Mouse (Mus musculus) liver, postnatal 0 days (tissue): ENCODE measurements at regions not wholly inside any gene's neighbourhood (a gene's known extent, or its start where the extent isn't known, plus 50 kb on each side); places are given as distances from the start of the nearest gene placed in this dataset.

ENCODE experiments used
- CTCF ChIP-seq: sonication (generic); IDR thresholded peaks from 2 replicates; pipeline ENCODE4 v1.5.1; 2016; ENCODE audit warnings: antibody characterized with exemption, low read depth
- EP300 ChIP-seq: IDR thresholded peaks from 2 replicates; pipeline ENCODE4 v1.6.1; 2016; ENCODE audit warnings: antibody characterized with exemption, low read depth, mild to moderate bottlenecking

GRCm38 (mm10) chr4:64945547-64945946 lies 178.4 kb upstream of the Pappa start:
- TF ChIP-seq CTCF (no peak), EP300 (no peak)
